Mouse (Mus musculus) forebrain, embryonic 10.5 days (tissue): ENCODE data around the gene Jmjd6. TPM values are rescaled to one million over a fixed set of nuclear protein-coding genes. Genes with fewer than 3 reads are reported as not detected.
A peak's percentile ranks its signal among the peaks of the same experiment; 100 is the strongest.

Experiments
- DNase-seq: peaks from one replicate; pipeline ENCODE4 v3.0.0-alpha.2; 2017; ENCODE audit warnings: low spot score; ENCODE audit errors: extremely low spot score
- H3K27ac ChIP-seq: fragments of 300-500 bp; sonication (generic); 2 replicates; pipeline ENCODE4 v1.5.1; 2016; ENCODE audit warnings: mild to moderate bottlenecking
- H3K27me3 ChIP-seq: fragments of 300-500 bp; sonication (generic); 2 replicates; pipeline ENCODE4 v1.6.1; 2016; ENCODE audit warnings: mild to moderate bottlenecking; ENCODE audit not compliant: poor library complexity, severe bottlenecking
- H3K36me3 ChIP-seq: fragments of 300-500 bp; sonication (generic); replicated peaks from 2 replicates; pipeline ENCODE4 v1.6.1; 2016; ENCODE audit warnings: mild to moderate bottlenecking, moderate library complexity
- H3K4me1 ChIP-seq: fragments of 300-500 bp; sonication (generic); 2 replicates; pipeline ENCODE4 v1.6.1; 2016
- H3K4me3 ChIP-seq: fragments of 300-500 bp; sonication (generic); 2 replicates; pipeline ENCODE4 v1.5.1; 2016; ENCODE audit warnings: mild to moderate bottlenecking, moderate library complexity
- H3K9me3 ChIP-seq: fragments of 300-500 bp; sonication (generic); 2 replicates; pipeline ENCODE4 v1.6.1; 2016; ENCODE audit warnings: mild to moderate bottlenecking, moderate library complexity
- WGBS: fragments of 180-500 bp; shearing (Covaris S2); methylation state at CpG from one replicate; pipeline ENCODE4 v1.1.7; 2016; 5-methylcytosine and 5-hydroxymethylcytosine counted together
- polyA plus RNA-seq: library from polyadenylated mRNA; unstranded; fragments of >200 nt; fragmentation: Nextera tagmentation; extraction: Ambion mirVana; gene quantifications from 2 replicates; pipeline ENCODE4 v1.2.1, GENCODE M21; 2016

The Jmjd6 gene
- polyA plus RNA-seq, 1 experiment from 2014 or later: 91.1 TPM

DNA sequence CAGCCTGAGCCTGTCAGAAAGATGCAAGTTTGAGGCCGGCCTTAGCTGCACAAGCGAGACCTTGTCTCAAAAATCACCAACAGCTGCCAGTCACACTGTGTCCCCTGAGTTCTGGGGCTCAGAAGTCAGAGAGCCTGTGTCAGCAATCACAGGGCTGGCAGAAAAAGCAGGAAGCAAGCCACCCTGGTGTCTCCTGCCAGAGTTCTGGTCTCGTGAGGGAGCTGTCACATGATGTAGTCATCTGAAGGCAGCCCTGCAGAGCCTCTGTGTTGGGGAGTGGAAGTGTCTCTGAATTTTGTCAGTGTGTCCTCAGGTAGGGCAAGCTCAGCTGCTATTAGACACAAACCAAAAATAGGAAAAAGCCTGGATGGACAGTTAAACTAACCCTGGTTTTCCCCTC, 24.9 kb upstream of the Jmjd6 start:
- H3K36me3 ChIP-seq: peaks cover 71% of the 10 kb centered on the region
- no peak overlapping the region for H3K27ac ChIP-seq
- H3K27me3 ChIP-seq: no peaks in the 10 kb centered on the region
- H3K4me3 ChIP-seq: no peak overlapping the region
- no peaks in the 10 kb centered on the region for H3K4me1 ChIP-seq
- 84% methylated on average over 3 of the region's 3 CpGs for WGBS
- no peak for DNase-seq
- H3K9me3 ChIP-seq: no peaks in the 10 kb centered on the region

- 79% methylated on average over 12 of the region's 12 CpGs for WGBS
- H3K36me3 ChIP-seq: peaks cover 74% of the 10 kb centered on the region
- no peak overlapping the region for H3K27ac ChIP-seq
- no peaks in the 10 kb centered on the region for H3K27me3 ChIP-seq
- no peak overlapping the region for H3K4me3 ChIP-seq
- H3K9me3 ChIP-seq: no peaks in the 10 kb centered on the region
- DNase-seq: no peak
- no peaks in the 10 kb centered on the region for H3K4me1 ChIP-seq
Observed at GRCm38 (mm10) chr11:116865945-116866585, 22.8 kb upstream of the Jmjd6 start.

- H3K9me3 ChIP-seq: no peaks in the 10 kb centered on the region
- no peak overlapping the region for H3K27ac ChIP-seq
- H3K4me1 ChIP-seq: no peaks in the 10 kb centered on the region
- H3K36me3 ChIP-seq: peaks cover 80% of the 10 kb centered on the region
- H3K27me3 ChIP-seq: no peaks in the 10 kb centered on the region
- no peak overlapping the region for H3K4me3 ChIP-seq
- 87% methylated on average over 10 of the region's 10 CpGs for WGBS
- no peak for DNase-seq
Observed at GRCm38 (mm10) chr11:116864444-116864843, 21.2 kb upstream of the Jmjd6 start.

DNA sequence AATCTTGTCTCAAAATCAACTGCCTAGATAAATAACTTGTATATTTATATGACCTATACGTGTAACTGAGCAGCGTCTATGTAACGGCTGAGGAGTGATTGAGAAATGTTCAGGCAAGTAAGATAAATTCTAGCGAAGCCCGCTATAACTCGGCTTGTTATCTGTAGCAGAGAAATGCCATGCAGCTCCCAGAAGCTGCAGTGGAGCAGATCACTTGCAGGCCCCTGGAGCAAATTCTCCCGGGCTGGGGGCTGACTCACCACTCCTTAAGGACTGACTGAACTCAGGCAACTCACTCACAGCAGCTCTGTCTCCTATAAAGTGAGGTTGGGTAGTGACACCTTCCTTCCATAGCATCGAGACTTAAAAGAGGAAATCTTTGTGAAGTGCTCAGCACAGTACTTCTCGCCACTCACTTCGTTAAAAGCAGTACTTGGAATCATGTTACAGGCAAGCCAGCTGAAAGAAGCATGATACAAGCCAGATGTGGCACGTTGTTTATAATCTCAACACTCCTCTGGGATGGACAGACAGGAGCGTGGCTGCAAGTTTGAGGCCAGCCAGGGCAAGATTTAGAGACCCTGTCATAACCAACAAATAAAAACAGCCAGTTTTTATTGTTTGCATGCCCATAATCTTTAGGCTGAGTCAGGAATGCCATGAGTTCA, 14.1 kb upstream of the Jmjd6 start:
- DNase-seq: no peak
- no peaks in the 10 kb centered on the region for H3K9me3 ChIP-seq
- H3K36me3 ChIP-seq: peaks cover 30% of the 10 kb centered on the region
- peaks cover 19% of the 10 kb centered on the region for H3K4me1 ChIP-seq
- H3K27me3 ChIP-seq: no peaks in the 10 kb centered on the region
- 77% methylated on average over 12 of the region's 12 CpGs for WGBS
- H3K4me3 ChIP-seq: no peak overlapping the region
- no peak overlapping the region for H3K27ac ChIP-seq

DNA sequence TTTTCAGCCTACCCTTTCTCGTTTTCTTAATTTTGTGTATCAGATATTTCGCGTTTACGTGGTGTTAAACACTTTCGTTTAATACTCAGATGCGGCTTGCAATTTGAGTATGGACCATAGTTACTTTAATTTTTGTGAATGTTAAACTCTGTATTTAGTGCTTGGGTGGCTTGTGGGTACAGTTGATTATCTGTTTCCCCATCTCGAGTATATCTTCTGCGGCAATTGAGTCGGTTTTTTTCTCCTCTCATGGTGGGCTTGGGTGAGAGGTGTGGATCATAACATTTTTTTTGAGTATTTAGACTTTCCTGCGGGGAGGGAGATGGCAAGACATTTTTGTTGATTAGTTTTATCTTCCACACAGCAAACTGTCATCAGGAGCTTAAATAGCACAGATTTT, 11.0 kb upstream of the Jmjd6 start:
- DNase-seq: no peak
- Histone ChIP-seq H3K36me3 (peaks cover 34% of the 10 kb centered on the region), H3K27ac (peak overlapping the region; percentile 100), H3K9me3 (no peaks in the 10 kb centered on the region), H3K27me3 (no peaks in the 10 kb centered on the region), H3K4me3 (peak overlapping the region; percentile 97), H3K4me1 (peaks cover 30% of the 10 kb centered on the region)
- WGBS: 43% methylated on average over 10 of the region's 10 CpGs

GRCm38 (mm10) chr11:116853512-116853928, 10.3 kb upstream of the Jmjd6 start:
- Histone ChIP-seq H3K4me1 (peaks cover 30% of the 10 kb centered on the region), H3K27me3 (no peaks in the 10 kb centered on the region), H3K4me3 (peak overlapping the region; percentile 97), H3K9me3 (no peaks in the 10 kb centered on the region), H3K36me3 (peaks cover 38% of the 10 kb centered on the region), H3K27ac (peak overlapping the region; percentile 100)
- under 1% methylated on average over 36 of the region's 36 CpGs for WGBS
- peak; percentile 95 for DNase-seq

GRCm38 (mm10) chr11:116852891-116853511, 9.8 kb upstream of the Jmjd6 start, which contains the start of gene Srsf2:
TSS of gene Srsf2 (minus strand) at chr11:116853094.
- H3K4me3 ChIP-seq: peak within 1 kb of the TSS; percentile 97
- H3K36me3 ChIP-seq: peaks cover 43% of the 10 kb centered on the region
- no peaks in the 10 kb centered on the region for H3K27me3 ChIP-seq
- under 1% methylated on average over 71 of the region's 74 CpGs for WGBS
- H3K9me3 ChIP-seq: no peaks in the 10 kb centered on the region
- peak; percentile 97 for DNase-seq
- peak within 1 kb of the TSS; percentile 100 for H3K27ac ChIP-seq
- peaks cover 31% of the 10 kb centered on the region for H3K4me1 ChIP-seq

GRCm38 (mm10) chr11:116852291-116852890, 9.1 kb upstream of the Jmjd6 start, which contains the start of gene Mfsd11:
TSS of gene Mfsd11 (plus strand) at chr11:116852440.
- H3K4me3 ChIP-seq: peak within 1 kb of the TSS; percentile 97
- WGBS: under 1% methylated on average over 78 of the region's 91 CpGs
- peaks cover 36% of the 10 kb centered on the region for H3K4me1 ChIP-seq
- DNase-seq: peak; percentile 60
- H3K27me3 ChIP-seq: no peaks in the 10 kb centered on the region
- H3K27ac ChIP-seq: peak within 1 kb of the TSS; percentile 100
- H3K9me3 ChIP-seq: no peaks in the 10 kb centered on the region
- peaks cover 49% of the 10 kb centered on the region for H3K36me3 ChIP-seq

DNA sequence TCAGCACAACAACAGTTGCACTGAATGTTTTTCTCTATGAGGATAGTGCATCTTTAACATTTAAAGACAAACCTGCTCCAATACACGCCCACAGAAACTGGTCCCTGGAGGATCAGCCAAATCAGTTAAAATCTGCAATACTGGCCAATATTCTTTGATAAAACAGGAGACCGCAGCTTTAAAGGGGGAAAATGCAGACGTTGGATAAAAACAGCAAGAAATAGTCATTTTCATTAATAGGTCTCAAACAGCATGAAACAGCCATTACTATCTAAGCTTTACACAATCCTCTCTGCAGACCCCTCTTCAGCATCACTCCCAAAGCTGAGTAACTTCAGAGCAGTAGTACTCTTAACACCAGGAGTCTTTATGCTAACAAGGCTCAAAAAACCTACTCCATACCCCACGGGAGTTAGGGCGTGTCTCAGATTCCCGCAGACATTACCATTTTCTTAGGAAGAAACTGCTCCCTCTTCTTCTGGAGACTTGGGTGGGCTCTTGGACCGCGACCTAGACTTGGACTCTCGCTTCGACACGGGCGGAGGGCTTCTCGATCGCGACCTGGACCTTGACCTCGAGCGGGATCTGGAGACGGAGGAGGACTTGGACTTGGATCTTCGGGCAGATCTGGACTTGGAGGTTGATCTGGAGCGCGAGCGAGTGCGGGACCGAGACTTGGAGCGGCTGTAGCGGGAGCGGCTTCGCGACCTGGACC, 8.5 kb upstream of the Jmjd6 start:
- no peaks in the 10 kb centered on the region for H3K27me3 ChIP-seq
- peak; percentile 52 for DNase-seq
- peak overlapping the region; percentile 100 for H3K27ac ChIP-seq
- WGBS: 1% methylated on average over 29 of the region's 29 CpGs
- no peaks in the 10 kb centered on the region for H3K9me3 ChIP-seq
- H3K4me1 ChIP-seq: peaks cover 31% of the 10 kb centered on the region
- peak overlapping the region; percentile 97 for H3K4me3 ChIP-seq
- peaks cover 56% of the 10 kb centered on the region for H3K36me3 ChIP-seq

- WGBS: 52% methylated on average over 6 of the region's 6 CpGs
- Histone ChIP-seq H3K36me3 (peaks cover 64% of the 10 kb centered on the region), H3K9me3 (no peaks in the 10 kb centered on the region), H3K4me1 (peaks cover 31% of the 10 kb centered on the region), H3K4me3 (peak overlapping the region; percentile 97), H3K27ac (peak overlapping the region; percentile 100), H3K27me3 (no peaks in the 10 kb centered on the region)
- no peak for DNase-seq
Observed at GRCm38 (mm10) chr11:116850833-116851477, 7.7 kb upstream of the Jmjd6 start.

- WGBS: 84% methylated on average over 4 of the region's 4 CpGs
- DNase-seq: no peak
- Histone ChIP-seq H3K36me3 (peaks cover 64% of the 10 kb centered on the region), H3K27me3 (no peaks in the 10 kb centered on the region), H3K9me3 (no peaks in the 10 kb centered on the region), H3K4me1 (peaks cover 36% of the 10 kb centered on the region), H3K27ac (no peak overlapping the region), H3K4me3 (peak overlapping the region; percentile 97)
Observed at GRCm38 (mm10) chr11:116850085-116850484, 6.8 kb upstream of the Jmjd6 start.

DNA sequence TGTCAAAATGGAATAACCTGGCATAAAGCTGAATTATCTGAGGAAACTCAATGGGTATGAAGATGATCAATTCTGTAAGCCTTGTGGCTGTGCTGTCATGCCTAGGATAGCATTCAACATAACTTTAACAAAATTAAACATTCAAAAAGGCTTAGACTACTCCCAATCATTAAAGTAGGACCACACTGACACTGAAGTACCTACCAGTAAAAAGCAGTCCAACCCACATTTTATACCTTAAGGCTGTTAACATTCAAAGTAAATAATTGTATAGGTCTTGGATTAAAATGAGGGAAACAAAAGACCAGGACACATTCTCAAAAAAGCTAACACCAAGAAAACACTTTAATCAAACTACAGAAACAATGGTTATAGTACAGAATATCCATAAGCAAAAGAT, 6.3 kb upstream of the Jmjd6 start:
- H3K4me3 ChIP-seq: peak overlapping the region; percentile 97; the same call in 1 of the 2 replicates
- H3K27ac ChIP-seq: no peak overlapping the region
- peaks cover 64% of the 10 kb centered on the region for H3K36me3 ChIP-seq
- H3K9me3 ChIP-seq: no peaks in the 10 kb centered on the region
- no peak for DNase-seq
- no peaks in the 10 kb centered on the region for H3K27me3 ChIP-seq
- peaks cover 36% of the 10 kb centered on the region for H3K4me1 ChIP-seq
